In genomic region chr15:86000706-86001292, GRCm38 (mm10) we compare ENCODE assay signal across 9 mouse cellular contexts. TPM values are rescaled to one million over a fixed set of nuclear protein-coding genes. Genes with fewer than 3 reads are reported as not detected.
A peak's percentile ranks its signal among the peaks of the same experiment; 100 is the strongest.
DNase-seq lines count a peak whose midpoint lies in the region; ATAC-seq lines count a peak whose summit lies in the region.
"Had no signal": no experiment of that assay in that cellular context is flagged by ENCODE, and none has a peak within 500 bp of the region (broad histone marks: within the 10 kb centered on the region; RNA-seq: fewer than 3 reads in every experiment).

No protein-coding gene starts in this region.

- peaks cover 40% of the 10 kb centered on the region for H3K4me1 ChIP-seq in hindbrain, embryonic 15.5 days (replicated peaks)
- H3K4me1 ChIP-seq in neural tube, embryonic 12.5 days = peaks cover 32% of the 10 kb centered on the region
- H3K4me1 ChIP-seq: liver, embryonic 13.5 days had no signal

- DNase-seq in cerebellum, adult 11-12 months = no peak
- peak; percentile 25 to 44 for DNase-seq in left cerebral cortex, postnatal 25 days (ENCODE audit: low spot score in 2 of 2)
- DNase-seq in left cerebral cortex, postnatal 10 days (ENCODE audit: extremely low spot score in 1 of 2, low spot score in 2 of 2) = no peak
- DNase-seq in T-cell, adult 2 months (ENCODE audit: low spot score) = no peak
- no peak for DNase-seq in adrenal gland, adult 18-20 months (ENCODE audit: low spot score in 2 of 2)
- DNase-seq: liver, embryonic 13.5 days had no signal

- no peaks in the 10 kb centered on the region for H3K27me3 ChIP-seq in hindbrain, embryonic 15.5 days
- no peaks in the 10 kb centered on the region for H3K27me3 ChIP-seq in neural tube, embryonic 12.5 days (replicated peaks)
- H3K27me3 ChIP-seq: liver, embryonic 13.5 days had no signal

- H3K9me3 ChIP-seq in hindbrain, embryonic 15.5 days = no peaks in the 10 kb centered on the region
- no peaks in the 10 kb centered on the region for H3K9me3 ChIP-seq in neural tube, embryonic 12.5 days
- H3K9me3 ChIP-seq: liver, embryonic 13.5 days had no signal

- no peak overlapping the region for H3K9ac ChIP-seq in hindbrain, embryonic 15.5 days
- no peak overlapping the region for H3K9ac ChIP-seq in neural tube, embryonic 12.5 days
- H3K9ac ChIP-seq: liver, embryonic 13.5 days had no signal

- intact Hi-C loops in left cerebral cortex, postnatal 25 days (cut with DNase I) = no loop called here
- intact Hi-C loops in left cerebral cortex, postnatal 10 days (cut with DNase I) = no loop called here

- no peak overlapping the region for H3K4me3 ChIP-seq in hindbrain, embryonic 15.5 days
- H3K4me3 ChIP-seq in neural tube, embryonic 12.5 days = no peak overlapping the region
- H3K4me3 ChIP-seq: liver, embryonic 13.5 days had no signal

- ATAC-seq in cerebellum, adult (ENCODE audit: insufficient number of reproducible peaks, low FRiP score, low TSS enrichment) = peak; percentile 74
- ATAC-seq in hindbrain, embryonic 15.5 days (ENCODE audit: low FRiP score, low read depth) = peak; percentile 88
- ATAC-seq in neural tube, embryonic 12.5 days (ENCODE audit: low FRiP score, low read depth) = peak; percentile 66

- H3K27ac ChIP-seq in hindbrain, embryonic 15.5 days (replicated peaks) = peak overlapping the region; percentile 75
- H3K27ac ChIP-seq in neural tube, embryonic 12.5 days = peak overlapping the region; percentile 2; the same call in 1 of the 2 replicates
- H3K27ac ChIP-seq: liver, embryonic 13.5 days had no signal

- H3K4me2 ChIP-seq in hindbrain, embryonic 15.5 days = no peak overlapping the region
- H3K4me2 ChIP-seq in neural tube, embryonic 12.5 days (replicated peaks) = no peak overlapping the region
- H3K4me2 ChIP-seq: liver, embryonic 13.5 days had no signal

- no peaks in the 10 kb centered on the region for H3K36me3 ChIP-seq in hindbrain, embryonic 15.5 days
- no peaks in the 10 kb centered on the region for H3K36me3 ChIP-seq in neural tube, embryonic 12.5 days
- H3K36me3 ChIP-seq: liver, embryonic 13.5 days had no signal

- WGBS in hindbrain, embryonic 15.5 days = 25% methylated on average over 5 of the region's 5 CpGs
- 37% methylated on average over 5 of the region's 5 CpGs for WGBS in neural tube, embryonic 12.5 days

RNA-seq across cellular contexts. Expression of gene Celsr1, which starts 32.8 kb away (rescaled TPM):
- total RNA-seq in left cerebral cortex, postnatal 25 days (2021) = 1 to 10 TPM; 3.1 to 3.9 TPM
- total RNA-seq in left cerebral cortex, postnatal 10 days (2021) = 1 to 10 TPM; 2.4 to 3.4 TPM
- 1.4 and 1.6 TPM in 2 replicates for polyA plus RNA-seq in hindbrain, embryonic 15.5 days (2015; fragmentation: Nextera tagmentation; extraction: Ambion mirVana)
- polyA plus RNA-seq in neural tube, embryonic 12.5 days (2016; fragmentation: Nextera tagmentation; extraction: Ambion mirVana) = 3.6 TPM in 2 replicates
- 1 to 10 TPM; 2.9 to 3.7 TPM for total RNA-seq in adrenal gland, adult 18-20 months (2021)

RNA-seq across cellular contexts. Expression of gene Gramd4, which starts 56.7 kb away (rescaled TPM):
- 10 to 100 TPM; 42.0 to 47.6 TPM for total RNA-seq in left cerebral cortex, postnatal 25 days (2021)
- 10 to 100 TPM; 38.3 to 41.4 TPM for total RNA-seq in left cerebral cortex, postnatal 10 days (2021)
- 31.6 and 33.4 TPM in 2 replicates for polyA plus RNA-seq in hindbrain, embryonic 15.5 days (2015; fragmentation: Nextera tagmentation; extraction: Ambion mirVana)
- polyA plus RNA-seq in neural tube, embryonic 12.5 days (2016; fragmentation: Nextera tagmentation; extraction: Ambion mirVana) = 29.9 and 33.3 TPM in 2 replicates
- total RNA-seq in adrenal gland, adult 18-20 months (2021) = 10 to 100 TPM; 12.7 to 14.6 TPM

Comparison
In these comparisons a context has a peak if more than half of its experiments do, and no peak if none do; other contexts are left out.
1. DNase-seq: peak in left cerebral cortex, postnatal 25 days (2 of 2); none in cerebellum, adult 11-12 months (single experiment), left cerebral cortex, postnatal 10 days (0 of 2), T-cell, adult 2 months (single experiment) and adrenal gland, adult 18-20 months (0 of 2).
2. Peak in every context shown above with its lines, with median percentiles within 50 percentile points of each other: ATAC-seq.